Mouse (Mus musculus): ENCODE results near the gene Ndrg3. TPM values are rescaled to one million over a fixed set of nuclear protein-coding genes. Genes with fewer than 3 reads are reported as not detected.
"Not testable (repeated sequence)": the region's sequence is repeated elsewhere in the genome, so short reads cannot be mapped to it uniquely, and the experiment has no call there.

The Ndrg3 gene
- polyA plus RNA-seq, 1 experiment from 2014 or later, result 133 TPM

DNA sequence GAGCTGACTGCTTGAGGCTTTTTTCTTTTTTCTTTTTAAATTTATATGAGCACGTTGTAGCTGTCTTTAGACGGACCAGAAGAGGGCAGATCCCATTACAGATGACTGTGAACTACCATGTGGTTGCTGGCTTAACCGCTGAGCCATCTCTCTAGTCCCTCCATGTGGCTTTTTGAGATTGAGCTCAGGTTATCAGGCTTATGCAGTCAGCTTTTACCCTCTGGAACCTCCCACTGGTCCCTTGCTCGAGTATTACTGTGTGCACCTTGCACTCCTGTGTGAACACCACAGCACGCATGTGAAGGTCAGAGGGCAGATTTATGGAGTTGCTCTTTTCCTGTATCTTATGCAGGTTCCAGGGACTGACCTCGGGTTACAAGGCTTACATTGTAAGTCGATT, 35.5 kb downstream of the Ndrg3 start:
- no peak for DNase-seq (ENCODE audit: low spot score)

DNA sequence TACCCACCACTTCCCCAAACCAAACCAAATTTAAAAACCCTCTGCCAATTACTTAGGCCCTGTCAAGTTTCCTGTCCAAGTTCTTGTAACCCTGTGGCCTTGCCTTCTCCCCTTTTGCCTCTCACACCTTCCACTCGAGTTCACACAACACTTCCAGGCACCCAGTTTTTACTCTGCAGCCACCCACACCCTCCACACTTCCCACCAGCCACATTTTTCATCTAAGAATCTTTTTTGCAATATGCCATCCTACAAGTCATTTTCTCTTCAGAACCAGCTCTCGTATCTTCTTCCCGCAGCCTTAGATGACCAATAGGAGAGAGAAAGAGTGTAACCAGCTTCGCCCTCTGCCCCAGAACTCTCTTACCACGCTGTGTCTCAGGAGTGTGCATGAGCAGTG, 37.4 kb downstream of the Ndrg3 start:
- Histone ChIP-seq H3K9ac (no peak overlapping the region), H3K4me1 (replicated peaks; ENCODE audit: control insufficient read depth, insufficient read depth, low read length) (no peaks in the 10 kb centered on the region), H3K36me3 (replicated peaks; ENCODE audit: control insufficient read depth, insufficient read depth) (peaks cover 14% of the 10 kb centered on the region; the same call in 1 of the 2 replicates), H3K27ac (no peak overlapping the region), H3K9me3 (ENCODE audit: control insufficient read depth, low read length) (no peaks in the 10 kb centered on the region), H3K4me2 (replicated peaks) (no peak overlapping the region), H3K4me3 (replicated peaks; ENCODE audit: low read length) (no peak overlapping the region), H3K27me3 (ENCODE audit: control insufficient read depth, insufficient read depth, low read length) (no peaks in the 10 kb centered on the region)
- no peak for DNase-seq (ENCODE audit: low spot score)
- no peak for ATAC-seq (ENCODE audit: low FRiP score)
- WGBS, result 95% methylated on average over 5 of the region's 5 CpGs

More for the DNA sequence above, 35.5 kb downstream of the Ndrg3 start:
- H3K9me3 ChIP-seq (ENCODE audit: control insufficient read depth, low read length), result no peaks in the 10 kb centered on the region
- 84% methylated on average over 7 of the region's 7 CpGs for WGBS
- no peak overlapping the region for H3K9ac ChIP-seq
- H3K4me2 ChIP-seq (replicated peaks), result no peak overlapping the region
- H3K4me3 ChIP-seq (replicated peaks; ENCODE audit: low read length), result no peak overlapping the region
- peaks cover 10% of the 10 kb centered on the region; the same call in 1 of the 2 replicates for H3K36me3 ChIP-seq (replicated peaks; ENCODE audit: control insufficient read depth, insufficient read depth)
- no peaks in the 10 kb centered on the region for H3K27me3 ChIP-seq (ENCODE audit: control insufficient read depth, insufficient read depth, low read length)
- no peak overlapping the region for H3K27ac ChIP-seq
- ATAC-seq (ENCODE audit: low FRiP score), result no peak
- no peaks in the 10 kb centered on the region for H3K4me1 ChIP-seq (replicated peaks; ENCODE audit: control insufficient read depth, insufficient read depth, low read length)

DNA sequence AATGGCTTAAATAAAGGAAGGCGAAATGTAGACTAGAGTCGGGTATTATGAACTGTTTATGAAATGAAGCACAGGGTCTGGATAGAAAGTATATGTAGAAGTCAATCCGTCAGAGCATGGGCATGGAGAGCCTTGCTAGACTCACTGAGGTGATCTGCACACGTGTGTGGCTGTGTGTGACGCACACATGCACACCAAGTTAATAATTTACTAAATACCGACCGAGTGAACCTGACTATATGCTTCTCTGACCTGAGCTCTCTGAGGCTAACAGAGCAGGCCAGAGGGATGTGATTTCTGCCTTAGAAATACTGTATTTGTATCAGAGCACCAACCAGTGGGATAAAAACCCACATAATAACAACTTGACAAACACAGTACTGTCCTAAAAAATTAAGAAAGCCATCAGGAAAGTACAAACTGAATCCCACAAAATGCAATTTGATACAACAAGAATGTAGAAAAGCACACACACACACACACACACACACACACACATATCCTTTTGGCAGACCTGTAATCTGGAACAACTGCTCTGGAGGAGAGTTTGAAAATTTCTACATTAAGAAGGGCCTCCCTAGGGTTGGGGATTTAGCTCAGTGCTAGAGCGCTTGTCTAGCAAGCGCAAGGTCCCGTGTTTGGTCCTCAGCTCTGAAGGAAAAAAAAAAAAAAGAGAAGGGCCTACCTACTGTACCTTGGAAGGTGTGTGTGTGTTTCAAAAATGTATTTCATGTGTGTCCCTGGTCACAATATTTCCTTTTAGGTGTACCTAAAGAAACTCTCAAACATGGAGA, 40.4 kb downstream of the Ndrg3 start:
- H3K4me2 ChIP-seq (replicated peaks), result no peak overlapping the region
- 90% methylated on average over 10 of the region's 10 CpGs for WGBS

DNA sequence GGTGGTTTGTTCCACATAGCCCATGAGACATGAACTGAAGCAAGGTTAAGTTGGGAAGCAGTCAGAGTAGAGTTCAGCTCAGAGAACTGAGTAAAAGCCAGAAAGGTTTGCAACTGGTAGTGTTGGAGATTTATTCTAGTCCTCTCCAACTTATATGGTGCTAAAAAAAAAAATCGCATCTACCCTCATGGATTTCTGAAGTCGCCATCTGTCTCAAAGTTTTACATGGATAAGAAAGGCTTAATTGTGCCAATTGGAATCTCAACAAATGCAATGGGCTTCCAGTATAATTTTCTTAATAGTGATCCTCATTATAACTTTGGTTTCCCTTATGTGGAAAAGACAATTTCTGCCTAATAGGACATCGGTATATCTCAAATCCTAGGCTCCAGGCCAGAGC, 41.0 kb downstream of the Ndrg3 start:
- ATAC-seq (ENCODE audit: low FRiP score), result no peak
- DNase-seq (ENCODE audit: low spot score), result no peak

More for the DNA sequence above, 40.4 kb downstream of the Ndrg3 start:
- no peak overlapping the region for H3K9ac ChIP-seq
- no peak overlapping the region for H3K27ac ChIP-seq
- peaks cover 27% of the 10 kb centered on the region for H3K36me3 ChIP-seq (replicated peaks; ENCODE audit: control insufficient read depth, insufficient read depth)
- ATAC-seq (ENCODE audit: low FRiP score) (no peak), DNase-seq (ENCODE audit: low spot score) (no peak)
- no peaks in the 10 kb centered on the region for H3K27me3 ChIP-seq (ENCODE audit: control insufficient read depth, insufficient read depth, low read length)
- H3K4me3 ChIP-seq (replicated peaks; ENCODE audit: low read length), result no peak overlapping the region
- H3K9me3 ChIP-seq (ENCODE audit: control insufficient read depth, low read length), result no peaks in the 10 kb centered on the region
- no peaks in the 10 kb centered on the region for H3K4me1 ChIP-seq (replicated peaks; ENCODE audit: control insufficient read depth, insufficient read depth, low read length)

DNA sequence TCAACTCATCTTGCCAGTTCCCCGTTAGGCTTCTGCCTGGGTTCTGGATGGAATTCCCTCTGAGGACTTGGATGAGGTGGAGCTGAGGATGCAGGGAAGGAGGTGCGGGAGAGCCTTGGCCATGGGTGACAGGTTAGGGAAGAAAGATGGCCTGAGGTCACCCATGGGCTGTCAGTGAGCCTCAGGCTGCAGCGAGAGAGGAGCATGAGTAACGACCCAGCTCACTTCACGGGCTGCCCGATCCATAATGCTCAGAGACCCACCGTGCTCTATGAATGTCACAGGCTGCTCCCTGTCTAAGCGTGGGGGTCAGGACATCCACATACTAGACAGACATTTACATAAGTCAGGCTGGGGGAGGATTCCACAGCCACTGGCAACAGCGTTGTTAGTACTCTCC, 50.3 kb downstream of the Ndrg3 start:
- WGBS, result 74% methylated on average over 8 of the region's 9 CpGs
- H3K9me3 ChIP-seq (ENCODE audit: control insufficient read depth, low read length); H3K4me3 ChIP-seq (replicated peaks; ENCODE audit: low read length); ATAC-seq (ENCODE audit: low FRiP score); DNase-seq (ENCODE audit: low spot score); H3K4me1 ChIP-seq (replicated peaks; ENCODE audit: control insufficient read depth, insufficient read depth, low read length); H3K9ac ChIP-seq; H3K27ac ChIP-seq; H3K4me2 ChIP-seq (replicated peaks); H3K27me3 ChIP-seq (ENCODE audit: control insufficient read depth, insufficient read depth, low read length): not testable (repeated sequence)
- H3K36me3 ChIP-seq (replicated peaks; ENCODE audit: control insufficient read depth, insufficient read depth), result peaks cover 77% of the 10 kb centered on the region

More for the DNA sequence above, 41.0 kb downstream of the Ndrg3 start:
- 96% methylated on average over 3 of the region's 3 CpGs for WGBS
- no peak overlapping the region for H3K27ac ChIP-seq
- H3K4me1 ChIP-seq (replicated peaks; ENCODE audit: control insufficient read depth, insufficient read depth, low read length), result no peaks in the 10 kb centered on the region
- H3K4me2 ChIP-seq (replicated peaks), result no peak overlapping the region
- no peaks in the 10 kb centered on the region for H3K27me3 ChIP-seq (ENCODE audit: control insufficient read depth, insufficient read depth, low read length)
- H3K36me3 ChIP-seq (replicated peaks; ENCODE audit: control insufficient read depth, insufficient read depth), result peaks cover 33% of the 10 kb centered on the region
- H3K4me3 ChIP-seq (replicated peaks; ENCODE audit: low read length), result no peak overlapping the region
- H3K9ac ChIP-seq, result no peak overlapping the region
- H3K9me3 ChIP-seq (ENCODE audit: control insufficient read depth, low read length), result no peaks in the 10 kb centered on the region

DNA sequence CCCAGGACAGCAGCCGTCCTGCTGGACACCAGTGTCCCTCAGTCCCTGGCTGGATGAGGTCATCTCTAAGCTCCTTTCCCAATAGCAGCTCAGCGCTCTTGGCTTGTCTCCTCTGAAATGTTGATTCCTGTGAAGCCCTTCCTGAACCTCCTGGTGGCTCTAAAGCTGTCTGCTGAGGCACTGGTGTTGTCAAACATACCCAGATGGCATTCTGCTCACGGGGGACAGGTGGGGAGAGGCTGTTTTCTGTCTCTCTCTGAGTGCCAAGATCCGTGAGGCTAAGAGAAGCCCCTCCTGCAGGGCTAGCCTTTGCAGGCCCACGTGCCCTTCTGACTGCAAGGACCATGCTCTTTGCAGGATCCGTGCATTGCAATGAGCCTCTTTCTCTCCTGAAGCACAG, 51.9 kb downstream of the Ndrg3 start:
- H3K4me2 ChIP-seq (replicated peaks); H3K4me1 ChIP-seq (replicated peaks; ENCODE audit: control insufficient read depth, insufficient read depth, low read length); H3K9ac ChIP-seq; ATAC-seq (ENCODE audit: low FRiP score); H3K9me3 ChIP-seq (ENCODE audit: control insufficient read depth, low read length); DNase-seq (ENCODE audit: low spot score); H3K4me3 ChIP-seq (replicated peaks; ENCODE audit: low read length); H3K27ac ChIP-seq; H3K27me3 ChIP-seq (ENCODE audit: control insufficient read depth, insufficient read depth, low read length): not testable (repeated sequence)
- peaks cover 72% of the 10 kb centered on the region for H3K36me3 ChIP-seq (replicated peaks; ENCODE audit: control insufficient read depth, insufficient read depth)
- WGBS, result 64% methylated on average over 6 of the region's 6 CpGs

DNA sequence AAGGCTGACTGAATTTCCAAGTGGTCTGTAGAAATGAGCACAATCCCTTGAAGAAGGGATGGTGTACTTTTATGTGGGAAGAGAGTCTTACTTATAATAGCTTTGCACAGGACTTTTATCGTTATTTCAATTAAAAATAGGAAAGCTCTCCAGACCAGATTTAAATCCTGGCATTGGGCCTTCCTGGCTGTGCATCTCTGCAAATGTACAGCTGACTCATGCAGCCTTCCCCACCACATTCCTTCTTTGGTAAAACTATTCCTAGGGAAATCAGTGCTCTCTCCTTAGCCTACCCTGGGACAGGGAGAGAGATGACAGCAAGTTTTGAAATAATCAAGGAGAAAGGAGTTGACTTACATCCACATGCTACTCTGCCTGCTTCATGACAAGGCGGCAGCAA, 54.1 kb downstream of the Ndrg3 start:
- Histone ChIP-seq H3K4me3 (replicated peaks; ENCODE audit: low read length) (no peak overlapping the region), H3K9ac (no peak overlapping the region), H3K27me3 (ENCODE audit: control insufficient read depth, insufficient read depth, low read length) (no peaks in the 10 kb centered on the region), H3K4me2 (replicated peaks) (no peak overlapping the region), H3K4me1 (replicated peaks; ENCODE audit: control insufficient read depth, insufficient read depth, low read length) (no peaks in the 10 kb centered on the region), H3K36me3 (replicated peaks; ENCODE audit: control insufficient read depth, insufficient read depth) (peaks cover 66% of the 10 kb centered on the region), H3K27ac (no peak overlapping the region), H3K9me3 (ENCODE audit: control insufficient read depth, low read length) (no peaks in the 10 kb centered on the region)
- WGBS, result 87% methylated on average over 2 of the region's 2 CpGs
- ATAC-seq (ENCODE audit: low FRiP score), result no peak
- DNase-seq (ENCODE audit: low spot score), result no peak

DNA sequence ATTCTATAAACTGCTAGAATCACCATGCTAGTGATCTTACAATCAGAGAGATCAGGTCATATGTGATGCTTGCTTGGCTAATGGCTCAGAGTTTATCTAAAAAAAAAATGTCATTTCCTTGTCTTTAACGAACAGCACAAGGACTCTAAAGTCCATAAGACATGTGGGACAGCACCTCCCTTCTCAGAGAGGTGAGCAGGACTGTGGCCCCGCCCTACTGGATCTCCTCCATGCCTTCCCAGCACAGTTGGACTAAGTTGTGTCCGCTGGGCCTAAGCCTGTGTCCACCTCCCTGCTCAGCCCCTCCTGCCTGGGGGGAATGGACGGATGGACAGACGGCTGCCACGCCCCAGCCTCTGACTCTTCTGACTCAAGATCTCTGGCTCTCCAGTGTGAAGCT, 56.9 kb downstream of the Ndrg3 start:
- Histone ChIP-seq H3K27me3 (ENCODE audit: control insufficient read depth, insufficient read depth, low read length) (no peaks in the 10 kb centered on the region), H3K36me3 (replicated peaks; ENCODE audit: control insufficient read depth, insufficient read depth) (peaks cover 72% of the 10 kb centered on the region), H3K4me3 (replicated peaks; ENCODE audit: low read length) (no peak overlapping the region), H3K9ac (no peak overlapping the region), H3K27ac (no peak overlapping the region), H3K9me3 (ENCODE audit: control insufficient read depth, low read length) (no peaks in the 10 kb centered on the region), H3K4me1 (replicated peaks; ENCODE audit: control insufficient read depth, insufficient read depth, low read length) (no peaks in the 10 kb centered on the region), H3K4me2 (replicated peaks) (no peak overlapping the region)
- no peak for ATAC-seq (ENCODE audit: low FRiP score)
- no peak for DNase-seq (ENCODE audit: low spot score)
- WGBS, result 83% methylated on average over 6 of the region's 6 CpGs

DNA sequence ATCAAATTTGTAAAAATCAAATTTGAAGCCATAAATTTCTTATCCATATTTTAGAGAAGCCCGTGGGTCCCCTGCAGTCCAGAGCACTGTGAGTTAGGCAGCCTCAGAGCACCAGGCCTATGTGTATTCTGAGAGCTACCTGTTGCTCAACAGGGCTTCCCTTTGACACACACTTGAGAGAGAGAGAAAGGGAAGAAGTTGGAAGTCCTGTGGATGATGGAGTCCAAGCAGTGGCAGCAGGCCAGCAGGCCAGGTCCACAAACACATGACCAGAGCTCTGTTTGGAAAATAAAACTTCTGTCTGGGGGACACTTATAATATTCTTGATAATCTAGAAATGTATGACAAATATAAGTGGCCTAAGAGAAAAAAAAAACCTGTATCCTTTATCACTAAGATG, 58.4 kb downstream of the Ndrg3 start:
- Histone ChIP-seq H3K9me3 (ENCODE audit: control insufficient read depth, low read length) (no peaks in the 10 kb centered on the region), H3K4me1 (replicated peaks; ENCODE audit: control insufficient read depth, insufficient read depth, low read length) (no peaks in the 10 kb centered on the region), H3K36me3 (replicated peaks; ENCODE audit: control insufficient read depth, insufficient read depth) (peaks cover 69% of the 10 kb centered on the region), H3K27ac (no peak overlapping the region), H3K4me2 (replicated peaks) (no peak overlapping the region), H3K4me3 (replicated peaks; ENCODE audit: low read length) (no peak overlapping the region), H3K27me3 (ENCODE audit: control insufficient read depth, insufficient read depth, low read length) (no peaks in the 10 kb centered on the region), H3K9ac (no peak overlapping the region)
- DNase-seq (ENCODE audit: low spot score), result no peak
- ATAC-seq (ENCODE audit: low FRiP score), result no peak
- WGBS, result 93% methylated on average over 1 of the region's 1 CpGs

All from hindbrain, embryonic 14.5 days (tissue).